22 mouse cellular contexts compared by ENCODE assay signal in genomic region chr9:113610776-113611175, GRCm38 (mm10).
"Had no signal": no experiment of that assay in that cellular context is flagged by ENCODE, and none has a peak within 500 bp of the region (broad histone marks: within the 10 kb centered on the region; RNA-seq: fewer than 3 reads in every experiment).

No protein-coding gene starts in this region.

- H3K4me1 ChIP-seq: heart, embryonic 12.5 days; hindbrain, embryonic 13.5 days; kidney, embryonic 15.5 days; limb, embryonic 13.5 days; limb, embryonic 15.5 days; liver, embryonic 12.5 days had no signal

- H3K4me2 ChIP-seq: heart, embryonic 12.5 days; hindbrain, embryonic 13.5 days; kidney, embryonic 15.5 days; limb, embryonic 13.5 days; limb, embryonic 15.5 days; liver, embryonic 12.5 days had no signal

- H3K27me3 ChIP-seq: heart, embryonic 12.5 days; hindbrain, embryonic 13.5 days; kidney, embryonic 15.5 days; limb, embryonic 13.5 days; limb, embryonic 15.5 days; liver, embryonic 12.5 days had no signal

- H3K27ac ChIP-seq: hindbrain, embryonic 13.5 days; kidney, embryonic 15.5 days; kidney, postnatal 0 days; limb, embryonic 13.5 days; limb, embryonic 15.5 days; liver, embryonic 12.5 days had no signal

- H3K9me3 ChIP-seq: hindbrain, embryonic 13.5 days; kidney, embryonic 15.5 days; limb, embryonic 13.5 days; limb, embryonic 15.5 days; liver, embryonic 12.5 days had no signal

- H3K9ac ChIP-seq: forebrain, postnatal 0 days; heart, embryonic 12.5 days; hindbrain, embryonic 13.5 days; kidney, embryonic 15.5 days; limb, embryonic 13.5 days; limb, embryonic 15.5 days; liver, embryonic 12.5 days had no signal

- H3K4me3 ChIP-seq: heart, embryonic 12.5 days; hindbrain, embryonic 13.5 days; kidney, embryonic 15.5 days; limb, embryonic 13.5 days; limb, embryonic 15.5 days; liver, embryonic 12.5 days had no signal

- DNase-seq: forebrain, postnatal 0 days; gastrocnemius, postnatal 14 days; gastrocnemius, postnatal 36 days; heart, adult 18-20 months; heart, postnatal 10 days; kidney, adult 11 months; kidney, adult 2 months; kidney, adult 9 months; kidney, postnatal 14 days; kidney, postnatal 36 days; layer of hippocampus, adult 9-11 months; layer of hippocampus, postnatal 36 days; left cerebral cortex, postnatal 4 days had no signal

- H3K36me3 ChIP-seq: heart, embryonic 12.5 days; hindbrain, embryonic 13.5 days; kidney, embryonic 15.5 days; limb, embryonic 13.5 days; limb, embryonic 15.5 days; liver, embryonic 12.5 days had no signal

- ATAC-seq: forebrain, postnatal 0 days; hindbrain, embryonic 16.5 days; intestine, embryonic 16.5 days; liver, embryonic 12.5 days had no signal
